Mouse (Mus musculus): Measurements from ENCODE around the gene Ifna4. TPM values are rescaled to one million over a fixed set of nuclear protein-coding genes. Genes with fewer than 3 reads are reported as not detected.
A peak's percentile ranks its signal among the peaks of the same experiment; 100 is the strongest.
"Not testable (repeated sequence)": the region's sequence is repeated elsewhere in the genome, so short reads cannot be mapped to it uniquely, and the experiment has no call there.

The Ifna4 gene
- polyA plus RNA-seq, 1 experiment from 2014 or later, result not detected

DNA sequence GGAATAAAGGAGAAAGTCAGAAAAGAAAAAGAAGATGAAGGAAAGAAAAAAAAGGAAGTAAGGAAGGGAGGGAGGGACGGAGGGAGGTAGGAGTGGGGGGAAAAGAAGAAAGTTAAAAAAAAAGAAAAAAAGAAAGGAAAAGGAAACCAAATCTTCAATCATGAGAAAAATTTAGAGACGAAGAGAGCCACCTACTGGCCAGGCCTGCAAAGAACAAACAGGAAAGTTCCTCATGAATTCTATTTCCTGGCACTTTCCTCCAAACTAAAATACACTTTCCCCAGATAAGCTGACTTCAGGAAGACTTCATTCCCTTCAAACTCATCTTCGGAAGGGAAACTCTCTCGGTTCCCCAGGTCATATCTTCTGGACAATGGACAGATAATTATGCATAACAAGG lies 11.1 kb upstream of the Ifna4 start:
- WGBS, result 25% methylated on average over 4 of the region's 4 CpGs
- ATAC-seq (ENCODE audit: insufficient number of reproducible peaks, insufficient read depth, low FRiP score, low TSS enrichment, low read depth), result no peak
- H3K4me2 ChIP-seq, result no peak overlapping the region
- H3K36me3 ChIP-seq, result no peaks in the 10 kb centered on the region
- H3K27me3 ChIP-seq, result no peaks in the 10 kb centered on the region
- no peak overlapping the region for H3K9ac ChIP-seq
- H3K4me1 ChIP-seq, result no peaks in the 10 kb centered on the region
- H3K4me3 ChIP-seq, result no peak overlapping the region
- no peak overlapping the region for H3K27ac ChIP-seq
- H3K9me3 ChIP-seq, result no peaks in the 10 kb centered on the region

DNA sequence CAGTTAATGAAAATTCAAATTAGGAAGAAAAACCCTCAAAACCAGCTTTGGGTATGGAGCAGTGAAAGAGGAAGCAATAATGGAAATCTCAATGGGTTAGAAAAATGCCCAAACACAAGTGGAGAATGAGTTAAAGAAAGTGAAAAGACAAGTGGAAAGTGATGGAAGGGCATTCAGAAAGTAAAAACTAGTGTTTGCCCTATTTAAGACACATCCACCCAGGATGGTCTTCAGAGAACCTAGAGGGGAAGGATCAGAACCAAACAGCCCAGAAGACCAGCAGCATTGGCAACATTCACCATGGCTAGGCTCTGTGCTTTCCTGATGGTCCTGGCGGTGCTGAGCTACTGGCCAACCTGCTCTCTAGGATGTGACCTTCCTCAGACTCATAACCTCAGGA lies 6.4 kb upstream of the Ifna4 start, which contains the start of gene Ifna5:
Gene Ifna5 (plus strand): TSS at position 301 of the 400 bp plus-strand sequence.
- H3K27ac ChIP-seq; H3K4me3 ChIP-seq; H3K9ac ChIP-seq; H3K4me2 ChIP-seq; H3K27me3 ChIP-seq; H3K4me1 ChIP-seq; H3K36me3 ChIP-seq; H3K9me3 ChIP-seq; ATAC-seq (ENCODE audit: insufficient number of reproducible peaks, insufficient read depth, low FRiP score, low TSS enrichment, low read depth): not testable (repeated sequence)
- 83% methylated on average over 1 of the region's 1 CpGs for WGBS

DNA sequence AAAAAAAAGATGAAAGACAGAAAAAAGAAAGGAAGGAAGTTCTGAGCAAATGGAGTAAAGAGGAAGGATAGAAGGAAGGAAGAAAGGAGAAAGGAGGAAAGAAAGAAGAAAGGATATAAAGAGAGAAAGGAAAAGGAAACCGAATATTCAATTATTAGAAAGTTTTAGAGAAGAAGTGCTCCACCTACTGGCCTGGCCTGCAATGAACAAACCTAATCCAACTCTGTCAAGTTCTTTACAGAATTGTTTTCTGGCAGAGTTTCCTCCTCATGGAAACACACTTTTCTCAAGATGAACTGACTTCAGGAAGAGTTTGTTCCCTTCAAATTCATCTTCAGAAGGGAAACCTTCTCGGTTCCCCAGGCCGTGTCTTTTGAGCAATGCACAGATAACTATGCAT lies 2.8 kb upstream of the Ifna4 start:
- 47% methylated on average over 3 of the region's 3 CpGs for WGBS

DNA sequence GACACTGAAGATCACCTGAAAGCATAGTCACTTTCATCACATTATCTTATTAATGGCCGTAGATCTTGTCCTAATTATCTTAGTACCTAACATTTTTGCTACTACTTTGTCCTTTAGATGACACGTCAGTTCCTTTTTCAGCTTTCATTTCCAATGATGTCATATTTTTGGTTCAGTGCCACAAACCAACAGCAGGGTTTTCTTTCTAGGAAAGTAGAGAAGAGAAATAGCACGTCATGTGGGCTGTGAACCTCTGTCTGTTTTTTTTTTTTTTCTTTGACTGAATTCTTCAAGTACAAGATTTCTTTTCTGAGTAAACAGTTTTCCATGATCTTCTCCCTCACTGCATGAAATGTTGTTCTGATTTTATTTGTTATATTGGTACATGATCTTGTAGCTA lies 1.6 kb upstream of the Ifna4 start:
- H3K27ac ChIP-seq, result no peak overlapping the region
- no peaks in the 10 kb centered on the region for H3K27me3 ChIP-seq
- no peak overlapping the region for H3K9ac ChIP-seq
- H3K4me3 ChIP-seq, result no peak overlapping the region
- 70% methylated on average over 3 of the region's 3 CpGs for WGBS
- ATAC-seq (ENCODE audit: insufficient number of reproducible peaks, insufficient read depth, low FRiP score, low TSS enrichment, low read depth), result no peak
- H3K9me3 ChIP-seq, result no peaks in the 10 kb centered on the region
- no peak overlapping the region for H3K4me2 ChIP-seq
- no peaks in the 10 kb centered on the region for H3K36me3 ChIP-seq
- no peaks in the 10 kb centered on the region for H3K4me1 ChIP-seq

More for the DNA sequence above, 2.8 kb upstream of the Ifna4 start:
- Histone ChIP-seq H3K4me3 (no peak overlapping the region), H3K9me3 (no peaks in the 10 kb centered on the region), H3K4me1 (no peaks in the 10 kb centered on the region), H3K4me2 (no peak overlapping the region), H3K9ac (no peak overlapping the region), H3K27ac (no peak overlapping the region), H3K36me3 (no peaks in the 10 kb centered on the region), H3K27me3 (no peaks in the 10 kb centered on the region)
- no peak for ATAC-seq (ENCODE audit: insufficient number of reproducible peaks, insufficient read depth, low FRiP score, low TSS enrichment, low read depth)

DNA sequence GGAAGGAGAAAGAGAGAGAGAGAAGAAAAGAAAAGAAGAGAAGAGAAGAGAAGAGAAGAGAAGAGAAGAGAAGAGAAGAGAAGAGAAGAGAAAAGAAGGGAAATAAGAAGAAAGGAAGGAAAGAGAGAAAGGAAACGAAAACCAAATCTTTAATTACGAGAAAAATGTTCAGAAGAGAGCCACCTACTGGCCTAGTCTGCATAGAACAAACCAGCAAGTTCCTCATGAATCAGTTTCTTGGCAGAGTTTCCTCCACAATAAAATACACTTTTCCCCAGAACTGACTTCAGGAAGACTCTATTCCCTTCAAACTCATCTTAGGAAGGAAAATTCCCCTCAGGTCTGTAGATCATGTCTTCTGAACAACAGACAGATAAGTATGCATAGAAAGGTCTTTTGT lies 3.7 kb downstream of the Ifna4 start:
- H3K9me3 ChIP-seq, result no peaks in the 10 kb centered on the region
- WGBS, result 30% methylated on average over 2 of the region's 2 CpGs
- ATAC-seq (ENCODE audit: insufficient number of reproducible peaks, insufficient read depth, low FRiP score, low TSS enrichment, low read depth), result no peak
- H3K4me3 ChIP-seq, result no peak overlapping the region
- no peaks in the 10 kb centered on the region for H3K36me3 ChIP-seq
- no peaks in the 10 kb centered on the region for H3K4me1 ChIP-seq
- H3K4me2 ChIP-seq, result no peak overlapping the region
- H3K27ac ChIP-seq, result no peak overlapping the region
- H3K9ac ChIP-seq, result no peak overlapping the region
- H3K27me3 ChIP-seq, result no peaks in the 10 kb centered on the region

DNA sequence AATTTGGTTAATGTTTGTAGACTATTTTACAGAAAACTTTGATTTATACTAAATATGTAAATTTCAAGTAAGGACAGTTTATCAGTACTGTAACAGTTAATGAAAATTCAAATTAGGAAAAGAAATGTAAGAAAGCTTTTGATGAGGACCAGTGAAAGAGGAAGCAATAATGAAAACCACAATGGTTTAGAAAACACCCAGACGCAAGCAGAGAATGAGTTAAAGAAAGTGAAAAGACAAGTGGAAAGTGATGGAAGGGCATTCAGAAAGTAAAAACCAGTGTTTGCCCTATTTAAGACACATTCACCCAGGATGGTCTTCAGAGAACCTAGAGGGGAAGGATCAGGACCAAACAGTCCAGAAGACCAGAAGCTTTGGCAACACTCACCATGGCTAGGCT lies 8.0 kb downstream of the Ifna4 start, which contains the start of gene Ifna1:
Gene Ifna1 (plus strand): TSS at position 390 of the 400 bp plus-strand sequence.
- Histone ChIP-seq H3K27me3 (no peaks in the 10 kb centered on the region), H3K9me3 (no peaks in the 10 kb centered on the region), H3K36me3 (no peaks in the 10 kb centered on the region), H3K4me1 (no peaks in the 10 kb centered on the region), H3K4me3 (no peak within 1 kb of the TSS), H3K27ac (no peak within 1 kb of the TSS), H3K4me2 (no peak within 1 kb of the TSS), H3K9ac (no peak within 1 kb of the TSS)
- ATAC-seq (ENCODE audit: insufficient number of reproducible peaks, insufficient read depth, low FRiP score, low TSS enrichment, low read depth), result no peak
- 70% methylated on average over 1 of the region's 1 CpGs for WGBS

DNA sequence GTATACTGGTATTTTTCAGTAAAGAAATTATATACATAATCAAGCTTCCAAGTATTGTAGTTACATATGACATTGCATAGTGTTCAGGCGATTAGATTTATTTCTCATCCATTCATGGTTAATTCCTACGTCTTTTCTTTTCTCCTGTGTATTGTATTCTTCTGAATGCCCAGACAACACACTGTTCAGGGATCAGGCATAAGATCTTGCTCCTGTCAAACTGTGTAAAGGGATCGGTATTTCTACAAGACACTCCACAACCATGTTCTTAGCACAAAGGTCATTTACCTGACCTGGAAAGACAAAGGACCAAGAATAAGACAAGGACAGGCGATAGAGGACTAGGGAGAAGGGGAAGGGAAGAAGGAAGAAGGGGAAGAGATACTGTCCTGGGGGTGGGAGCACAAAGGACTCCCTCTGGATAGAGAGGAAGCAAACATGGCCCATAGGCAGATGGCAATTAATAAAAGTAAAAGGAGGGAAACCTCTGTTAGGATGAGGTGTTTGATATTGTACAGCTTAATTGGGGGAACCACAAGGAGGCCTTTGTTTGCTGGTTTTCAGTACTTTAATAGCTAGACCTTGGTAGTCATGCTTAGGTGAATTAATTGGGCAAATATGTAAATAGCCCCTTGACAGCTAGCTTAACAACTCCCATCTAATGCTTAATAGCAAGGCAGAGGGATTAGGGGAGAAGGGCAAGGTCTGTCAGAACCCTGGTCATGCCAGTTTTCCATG lies 9.5 kb downstream of the Ifna4 start:
- H3K9ac ChIP-seq, result no peak overlapping the region
- H3K36me3 ChIP-seq, result no peaks in the 10 kb centered on the region
- 68% methylated on average over 4 of the region's 4 CpGs for WGBS
- no peak overlapping the region for H3K4me2 ChIP-seq
- H3K9me3 ChIP-seq, result no peaks in the 10 kb centered on the region
- H3K27me3 ChIP-seq, result no peaks in the 10 kb centered on the region
- no peaks in the 10 kb centered on the region for H3K4me1 ChIP-seq
- H3K27ac ChIP-seq, result no peak overlapping the region
- no peak for ATAC-seq (ENCODE audit: insufficient number of reproducible peaks, insufficient read depth, low FRiP score, low TSS enrichment, low read depth)
- H3K4me3 ChIP-seq, result no peak overlapping the region

DNA sequence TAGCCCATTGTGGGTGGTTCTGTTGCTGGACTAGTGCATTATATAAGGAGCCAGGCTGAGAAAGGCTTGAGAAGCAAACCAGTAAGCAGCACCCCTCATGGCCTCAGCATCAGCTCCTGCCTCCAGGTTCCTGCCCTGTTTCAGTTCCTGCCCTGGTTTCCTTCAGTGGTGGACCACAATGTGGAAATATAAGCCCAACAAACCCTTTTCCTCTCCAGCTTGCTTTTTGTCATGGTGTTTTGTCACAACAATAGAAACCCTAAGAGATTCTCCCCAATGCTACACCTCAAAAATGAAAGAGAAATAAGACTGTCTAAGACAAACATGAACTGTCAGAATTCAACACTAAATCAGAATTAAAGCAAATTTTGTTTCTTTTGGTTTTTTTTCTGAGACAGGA lies 17.6 kb downstream of the Ifna4 start:
- H3K36me3 ChIP-seq, result no peaks in the 10 kb centered on the region
- peaks cover 5% of the 10 kb centered on the region; the same call in 1 of the 2 replicates for H3K4me1 ChIP-seq
- H3K4me3 ChIP-seq, result no peak overlapping the region
- no peak overlapping the region for H3K9ac ChIP-seq
- ATAC-seq (ENCODE audit: insufficient number of reproducible peaks, insufficient read depth, low FRiP score, low TSS enrichment, low read depth), result no peak
- no peak overlapping the region for H3K27ac ChIP-seq
- H3K27me3 ChIP-seq, result peaks cover 11% of the 10 kb centered on the region
- no peak overlapping the region for H3K4me2 ChIP-seq
- H3K9me3 ChIP-seq, result no peaks in the 10 kb centered on the region

DNA sequence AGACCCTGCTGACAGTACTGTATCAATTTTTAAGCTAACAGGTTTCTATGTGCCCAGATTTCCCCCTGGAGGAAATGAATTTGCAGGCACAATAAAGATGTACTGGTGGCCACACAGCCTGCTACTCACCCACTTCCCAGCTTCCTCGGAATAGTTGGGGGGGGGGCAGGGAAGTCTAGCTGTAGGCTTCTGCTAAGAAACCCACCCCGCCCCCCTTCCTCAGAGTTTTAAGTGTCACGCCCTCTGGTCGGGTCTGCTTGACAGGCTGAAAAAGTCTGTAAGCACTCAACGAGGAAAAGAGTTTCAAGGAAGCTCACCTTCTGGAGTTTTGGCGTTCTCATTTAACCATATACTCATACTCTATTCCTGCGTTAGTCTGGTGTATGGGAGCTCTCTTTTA lies 21.6 kb downstream of the Ifna4 start:
- no peaks in the 10 kb centered on the region for H3K36me3 ChIP-seq
- peaks cover 7% of the 10 kb centered on the region; the same call in 1 of the 2 replicates for H3K4me1 ChIP-seq
- H3K27me3 ChIP-seq, result peaks cover 31% of the 10 kb centered on the region
- H3K27ac ChIP-seq, result no peak overlapping the region
- no peak for ATAC-seq (ENCODE audit: insufficient number of reproducible peaks, insufficient read depth, low FRiP score, low TSS enrichment, low read depth)
- no peak overlapping the region for H3K4me3 ChIP-seq
- H3K4me2 ChIP-seq, result no peak overlapping the region
- no peak overlapping the region for H3K9ac ChIP-seq
- 3% methylated on average over 7 of the region's 7 CpGs for WGBS
- H3K9me3 ChIP-seq, result no peaks in the 10 kb centered on the region

DNA sequence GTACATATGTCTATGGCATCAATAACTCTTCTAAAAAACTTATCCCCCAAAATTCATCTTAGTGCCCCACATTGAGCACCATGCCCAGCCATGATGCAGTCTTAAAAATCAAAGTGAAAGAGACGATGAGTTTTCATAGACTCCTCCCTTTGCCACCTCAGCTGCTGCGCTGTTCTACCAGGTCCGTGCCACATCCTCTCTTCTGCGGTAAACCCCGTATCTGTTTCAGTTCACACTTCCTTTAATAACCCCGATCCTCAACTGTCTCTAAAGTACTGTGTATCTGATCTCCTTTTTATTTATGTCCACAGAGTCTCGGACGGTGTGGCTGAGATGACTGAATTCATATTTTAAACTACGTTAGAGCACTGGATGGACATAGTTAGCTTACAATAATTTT lies 22.9 kb downstream of the Ifna4 start:
- H3K4me3 ChIP-seq, result no peak overlapping the region
- ATAC-seq (ENCODE audit: insufficient number of reproducible peaks, insufficient read depth, low FRiP score, low TSS enrichment, low read depth), result no peak
- no peaks in the 10 kb centered on the region for H3K9me3 ChIP-seq
- H3K9ac ChIP-seq, result no peak overlapping the region
- H3K4me1 ChIP-seq, result peaks cover 7% of the 10 kb centered on the region; the same call in 1 of the 2 replicates
- 62% methylated on average over 9 of the region's 9 CpGs for WGBS
- H3K27me3 ChIP-seq, result peaks cover 34% of the 10 kb centered on the region
- H3K27ac ChIP-seq, result no peak overlapping the region
- H3K4me2 ChIP-seq, result no peak overlapping the region
- H3K36me3 ChIP-seq, result no peaks in the 10 kb centered on the region

DNA sequence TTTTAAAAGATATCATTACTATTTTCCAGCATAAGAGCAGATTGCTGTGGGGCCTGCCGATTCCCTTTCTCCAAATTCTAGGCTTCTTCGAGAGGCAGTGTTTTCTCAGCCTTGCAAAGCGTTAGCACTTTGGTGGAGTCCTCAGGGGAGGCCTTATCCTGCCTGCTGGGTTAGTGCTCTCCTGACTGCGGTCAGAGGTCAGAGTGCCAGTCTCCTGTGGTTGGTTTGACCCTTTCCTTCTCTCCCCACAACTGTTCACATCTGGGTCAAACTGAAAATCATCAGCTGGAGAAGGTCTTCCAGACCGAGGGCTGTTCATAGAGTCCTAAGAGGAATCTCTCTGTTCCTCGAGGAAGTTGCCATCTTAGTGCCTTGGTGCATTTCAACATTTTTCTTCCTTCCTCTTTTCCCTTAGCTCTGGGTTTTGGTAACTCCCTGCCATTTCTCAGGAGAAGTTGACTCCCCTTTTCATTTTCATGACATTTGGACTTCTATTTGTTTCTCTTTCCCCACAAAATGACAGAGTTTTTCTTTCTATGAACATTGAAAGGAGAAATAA lies 23.4 kb downstream of the Ifna4 start:
- no peaks in the 10 kb centered on the region for H3K9me3 ChIP-seq
- peaks cover 34% of the 10 kb centered on the region for H3K27me3 ChIP-seq
- H3K36me3 ChIP-seq, result no peaks in the 10 kb centered on the region
- no peak overlapping the region for H3K4me3 ChIP-seq
- H3K4me2 ChIP-seq, result no peak overlapping the region
- H3K9ac ChIP-seq, result no peak overlapping the region
- no peak for ATAC-seq (ENCODE audit: insufficient number of reproducible peaks, insufficient read depth, low FRiP score, low TSS enrichment, low read depth)
- H3K27ac ChIP-seq, result no peak overlapping the region
- WGBS, result 34% methylated on average over 6 of the region's 6 CpGs
- peaks cover 7% of the 10 kb centered on the region; the same call in 1 of the 2 replicates for H3K4me1 ChIP-seq

DNA sequence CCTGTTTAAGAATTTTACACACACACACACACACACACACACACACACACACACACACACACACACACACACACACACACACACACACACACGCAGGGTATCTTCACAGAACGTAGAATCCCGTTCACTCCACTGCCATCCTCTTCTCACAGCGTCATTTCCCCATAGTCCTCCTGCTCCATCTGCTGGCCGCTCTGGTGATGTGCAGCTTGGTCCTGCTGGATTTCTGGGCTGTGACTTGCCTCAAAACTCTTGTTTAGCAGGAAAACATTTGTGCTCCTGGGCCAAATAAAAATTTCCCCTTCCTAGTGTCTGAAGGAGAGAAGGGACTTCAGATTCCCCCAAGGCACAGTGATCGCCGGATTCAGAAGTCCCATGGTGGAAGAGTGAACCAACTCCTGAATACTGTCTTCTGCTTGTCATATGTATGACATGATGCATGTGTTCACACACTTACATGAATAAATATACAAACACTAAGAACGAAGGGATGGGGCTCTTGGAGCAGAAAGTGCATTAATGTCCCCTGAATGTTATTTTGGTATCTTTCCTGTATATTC lies 25.8 kb downstream of the Ifna4 start:
- H3K9ac ChIP-seq, result 0 out of 2 replicates have a peak overlapping the region, but pooled peaks have one; percentile 67
- no peak for ATAC-seq (ENCODE audit: insufficient number of reproducible peaks, insufficient read depth, low FRiP score, low TSS enrichment, low read depth)
- H3K4me1 ChIP-seq, result peaks cover 7% of the 10 kb centered on the region; the same call in 1 of the 2 replicates
- no peaks in the 10 kb centered on the region for H3K9me3 ChIP-seq
- 0% methylated on average over 8 of the region's 8 CpGs for WGBS
- H3K27ac ChIP-seq, result no peak overlapping the region
- H3K4me3 ChIP-seq, result peak overlapping the region; percentile 56
- peak overlapping the region; percentile 95 for H3K4me2 ChIP-seq
- peaks cover 32% of the 10 kb centered on the region for H3K27me3 ChIP-seq
- H3K36me3 ChIP-seq, result no peaks in the 10 kb centered on the region
